Mouse (Mus musculus) CH12.LX (cell line): ENCODE data around the gene Stk32b. TPM values are rescaled to one million over a fixed set of nuclear protein-coding genes. Genes with fewer than 3 reads are reported as not detected.

Experiments used
- DNase-seq: peaks from one replicate; pipeline ENCODE4 v3.0.0-alpha.2; 2013; ENCODE audit errors: extremely low read depth
- H3K27ac ChIP-seq: 2 replicates; pipeline ENCODE4 v1.5.1; 2012; ENCODE audit warnings: low read depth, mild to moderate bottlenecking, control low read depth, moderate library complexity; ENCODE audit not compliant: insufficient read depth
- H3K27me3 ChIP-seq: replicated peaks from 2 replicates; pipeline ENCODE3; 2012; ENCODE audit warnings: inconsistent platforms
- H3K36me3 ChIP-seq, 2 experiments: replicated peaks in 1 of 2; 2 replicates each; pipeline versions ENCODE3 to v1.6.1; 2012; ENCODE audit warnings: inconsistent platforms in 1 of 2, low read length in 1 of 2, mild to moderate bottlenecking in 1 of 2, mixed read lengths in 1 of 2, moderate library complexity in 1 of 2; ENCODE audit not compliant: control insufficient read depth in 1 of 2, insufficient read depth in 1 of 2
- H3K4me1 ChIP-seq, 2 experiments: 2 replicates each; pipeline ENCODE4 v1.6.1; 2012; ENCODE audit warnings: inconsistent platforms in 1 of 2, moderate library complexity in 1 of 2; ENCODE audit not compliant: insufficient read depth in 2 of 2, control insufficient read depth in 1 of 2
- H3K4me2 ChIP-seq: 2 replicates; pipeline ENCODE4 v1.6.1; 2012; ENCODE audit warnings: low read depth, mild to moderate bottlenecking, control low read depth; ENCODE audit not compliant: poor library complexity, insufficient read depth, severe bottlenecking
- H3K4me3 ChIP-seq, 3 experiments: fragments of 150-350 bp in 1 of 3; sonication (generic) in 1 of 3; replicated peaks in 1 of 3; 2 replicates each; pipeline versions ENCODE3 to v1.5.1; 2011 to 2012; ENCODE audit warnings: low read depth in 2 of 3, low read length in 2 of 3, mild to moderate bottlenecking in 2 of 3, moderate library complexity in 2 of 3, control low read depth in 1 of 3, improper control_type of control experiment in 1 of 3, inconsistent platforms in 1 of 3, mixed read lengths in 1 of 3; ENCODE audit not compliant: poor library complexity in 1 of 3
- H3K79me2 ChIP-seq: replicated peaks from 2 replicates; pipeline ENCODE4 v1.6.1; 2012; ENCODE audit warnings: mild to moderate bottlenecking, moderate library complexity; ENCODE audit not compliant: control insufficient read depth, poor library complexity, insufficient read depth, severe bottlenecking; ENCODE audit errors: extremely low read depth
- H3K9ac ChIP-seq: 2 replicates; pipeline ENCODE4 v1.6.1; 2012; ENCODE audit warnings: low read depth, mild to moderate bottlenecking, control low read depth, moderate library complexity; ENCODE audit not compliant: insufficient read depth
- H3K9me3 ChIP-seq: replicated peaks from 2 replicates; pipeline ENCODE3; 2012; ENCODE audit warnings: low read length, inconsistent platforms, mixed read lengths
- CHD1 ChIP-seq: IDR thresholded peaks from 2 replicates; pipeline ENCODE4 v1.6.1; 2012; ENCODE audit warnings: low read depth, low read length, improper control_type of control experiment, inconsistent platforms
- CHD2 ChIP-seq: IDR thresholded peaks from 2 replicates; pipeline ENCODE4 v1.6.1; 2011; ENCODE audit warnings: low read length, improper control_type of control experiment
- CTCF ChIP-seq, 2 experiments: IDR thresholded peaks in 1 of 2; conservative IDR thresholded peaks in 1 of 2; 2 replicates each; pipeline ENCODE4 v1.5.1; 2011 to 2012; ENCODE audit warnings: low read depth in 2 of 2, low read length in 2 of 2, improper control_type of control experiment in 1 of 2, inconsistent platforms in 1 of 2, mild to moderate bottlenecking in 1 of 2, moderate library complexity in 1 of 2
- EP300 ChIP-seq: IDR thresholded peaks from 2 replicates; pipeline ENCODE4 v1.6.1; 2011; ENCODE audit warnings: low read length, improper control_type of control experiment
- ETS1 ChIP-seq: conservative IDR thresholded peaks from 2 replicates; pipeline ENCODE4 v1.6.1; 2012; ENCODE audit warnings: low read depth, mild to moderate bottlenecking, inconsistent platforms, low read length, improper control_type of control experiment, moderate library complexity
- GABPA ChIP-seq: IDR thresholded peaks from 2 replicates; pipeline ENCODE4 v1.6.1; 2012; ENCODE audit warnings: low read depth, low read length, improper control_type of control experiment, inconsistent platforms; ENCODE audit not compliant: insufficient replicate concordance
- HCFC1 ChIP-seq: IDR thresholded peaks from 2 replicates; pipeline ENCODE4 v1.6.1; 2012; ENCODE audit warnings: low read depth, mild to moderate bottlenecking, inconsistent platforms, low read length, improper control_type of control experiment
- JUN ChIP-seq: IDR thresholded peaks from 2 replicates; pipeline ENCODE4 v1.6.1; 2011; ENCODE audit warnings: low read depth, mild to moderate bottlenecking, low read length, improper control_type of control experiment, moderate library complexity; ENCODE audit not compliant: insufficient read depth
- KAT2A ChIP-seq: IDR thresholded peaks from 2 replicates; pipeline ENCODE4 v1.6.1; 2012; ENCODE audit warnings: low read length, improper control_type of control experiment, inconsistent platforms; ENCODE audit not compliant: insufficient replicate concordance
- MAFK ChIP-seq: IDR thresholded peaks from 2 replicates; pipeline ENCODE4 v1.6.1; 2011; ENCODE audit warnings: low read length, improper control_type of control experiment; ENCODE audit not compliant: insufficient replicate concordance
- MXI1 ChIP-seq: IDR thresholded peaks from 2 replicates; pipeline ENCODE4 v1.6.1; 2011; ENCODE audit warnings: mild to moderate bottlenecking, low read depth, low read length, improper control_type of control experiment
- MYC ChIP-seq: IDR thresholded peaks from 2 replicates; pipeline ENCODE4 v1.6.1; 2011; ENCODE audit warnings: low read depth, mild to moderate bottlenecking, improper control_type of control experiment, low read length
- NRF1 ChIP-seq: IDR thresholded peaks from 2 replicates; pipeline ENCODE4 v1.6.1; 2014; ENCODE audit warnings: low read depth, mild to moderate bottlenecking, inconsistent platforms, low read length, improper control_type of control experiment, moderate library complexity
- PAX5 ChIP-seq: IDR thresholded peaks from 2 replicates; pipeline ENCODE4 v1.6.1; 2012; ENCODE audit warnings: low read length, inconsistent platforms, mixed read lengths
- POLR2A ChIP-seq: IDR thresholded peaks from 2 replicates; pipeline ENCODE4 v1.6.1; 2011; ENCODE audit warnings: low read depth, mild to moderate bottlenecking, improper control_type of control experiment, low read length
- POLR2AphosphoS2 ChIP-seq: IDR thresholded peaks from 2 replicates; pipeline ENCODE4 v1.6.1; 2011; ENCODE audit warnings: low read depth, low read length, improper control_type of control experiment
- RCOR1 ChIP-seq: conservative IDR thresholded peaks from 2 replicates; pipeline ENCODE4 v1.6.1; 2012; ENCODE audit warnings: low read depth, mild to moderate bottlenecking, inconsistent platforms, low read length, improper control_type of control experiment
- SIN3A ChIP-seq: IDR thresholded peaks from 2 replicates; pipeline ENCODE4 v1.6.1; 2012; ENCODE audit warnings: low read length, improper control_type of control experiment, inconsistent platforms
- SMC3 ChIP-seq: IDR thresholded peaks from 2 replicates; pipeline ENCODE4 v1.6.1; 2011; ENCODE audit warnings: low read depth, low read length, improper control_type of control experiment
- TBP ChIP-seq: conservative IDR thresholded peaks from 2 replicates; pipeline ENCODE4 v1.6.1; 2011; ENCODE audit warnings: low read depth, low read length, improper control_type of control experiment
- TCF12 ChIP-seq: IDR thresholded peaks from 2 replicates; pipeline ENCODE4 v1.6.1; 2014; ENCODE audit warnings: low read depth, mild to moderate bottlenecking, inconsistent platforms, low read length, improper control_type of control experiment
- USF1 ChIP-seq: IDR thresholded peaks from 2 replicates; pipeline ENCODE4 v1.6.1; 2014; ENCODE audit warnings: low read depth, mild to moderate bottlenecking, inconsistent platforms, low read length, improper control_type of control experiment
- USF2 ChIP-seq: conservative IDR thresholded peaks from 2 replicates; pipeline ENCODE4 v1.6.1; 2011; ENCODE audit warnings: low read depth, low read length, improper control_type of control experiment
- ZKSCAN1 ChIP-seq: IDR thresholded peaks from 2 replicates; pipeline ENCODE4 v1.6.1; 2012; ENCODE audit warnings: low read depth, inconsistent platforms, low read length, improper control_type of control experiment, borderline replicate concordance
- ZNF384 ChIP-seq: IDR thresholded peaks from 2 replicates; pipeline ENCODE4 v1.6.1; 2012; ENCODE audit warnings: low read depth, low read length, improper control_type of control experiment, inconsistent platforms
- dilution Hi-C: fragments of 300-500 bp; cut with MboI; formaldehyde crosslinking; loops from 2 replicates; pipeline ENCODE4 v1.14.3; 2020; ENCODE audit warnings: low sequenced_read_pairs; ENCODE audit not compliant: extremely low pct_unique_long_range_greater_than_20kb, extremely low pct_ligation_motif_present
- in situ Hi-C: fragments of 300-500 bp; cut with MboI; formaldehyde crosslinking; loops from 3 replicates; pipeline ENCODE4 v1.14.3; 2019; ENCODE audit warnings: low sequenced_read_pairs, low pct_ligation_motif_present, low pct_unique_long_range_greater_than_20kb, mixed read lengths
- polyA plus RNA-seq: library from polyadenylated mRNA; unstranded; fragments of >175 nt; gene quantifications from 2 replicates; pipeline ENCODE4 v1.2.1, GENCODE M21; 2012; ENCODE audit warnings: low read depth; ENCODE audit not compliant: insufficient read length
- total RNA-seq, 2 experiments: library from RNA; depleted of rRNA; stranded (reverse); fragments of 300-350 nt in 1 of 2; fragments of >200 nt in 1 of 2; gene quantifications; 2 replicates each; pipeline ENCODE4 v1.2.3; 2012 to 2014

Gene Stk32b
- total and polyA plus RNA-seq, 3 experiments: not detected

DNA sequence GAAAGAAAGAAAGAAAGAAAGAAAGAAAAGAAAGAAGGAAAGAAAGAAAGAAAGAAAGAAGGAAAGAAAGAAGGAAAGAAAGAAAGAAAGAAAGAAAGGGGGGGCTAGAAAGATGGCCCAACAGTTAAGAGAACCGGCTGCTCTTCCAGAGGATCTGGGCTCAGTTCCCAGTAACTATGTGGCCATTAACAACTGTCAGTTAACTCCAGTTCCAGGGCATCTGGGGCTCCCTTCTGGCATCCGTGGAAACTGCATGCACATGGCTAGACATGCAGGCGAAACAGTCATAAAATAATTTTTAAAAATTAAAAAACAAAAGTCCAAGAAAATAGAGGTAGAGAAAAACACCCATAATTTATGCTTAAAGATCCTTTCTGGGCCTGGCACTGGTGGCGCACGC, 181.7 kb downstream of the Stk32b start:
- H3K4me3 ChIP-seq: no peak overlapping the region
- in situ Hi-C loops: no loop called here

DNA sequence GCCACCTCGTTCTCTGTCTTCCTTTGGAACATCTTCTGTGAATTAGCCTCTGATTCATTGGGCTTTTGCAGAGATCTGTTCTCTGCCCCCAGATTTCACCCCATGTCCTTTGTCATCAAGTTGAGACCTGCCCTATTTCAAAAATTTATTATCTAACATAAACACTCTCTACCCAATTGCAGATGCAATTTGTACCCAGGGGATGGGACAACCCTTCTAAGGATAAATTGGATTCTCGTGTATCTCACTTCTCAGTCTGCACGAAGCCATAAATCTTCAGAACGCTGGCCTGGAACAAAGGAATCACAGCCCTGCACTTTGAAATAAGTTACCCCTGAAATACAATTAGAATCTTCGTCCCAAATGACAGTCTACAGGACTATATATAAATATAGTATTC, 191.6 kb downstream of the Stk32b start:
- Histone ChIP-seq H3K27me3 (peaks cover 63% of the 10 kb centered on the region), H3K9ac (no peak overlapping the region), H3K27ac (no peak overlapping the region), H3K36me3 (no peaks in the 10 kb centered on the region), H3K9me3 (no peaks in the 10 kb centered on the region), H3K4me1 (peaks cover 0 to 5% of the 10 kb centered on the region in 2 experiments; a peak in 2 of 4 replicates), H3K79me2 (no peaks in the 10 kb centered on the region), H3K4me2 (no peak overlapping the region), H3K4me3 (no peak overlapping the region)
- in situ Hi-C loops (no loop called here), dilution Hi-C loops (no loop called here)
- no peak for DNase-seq
- TF ChIP-seq SMC3: no peak
- no peak for TF ChIP-seq ZKSCAN1
- no peak for TF ChIP-seq MYC
- TF ChIP-seq TCF12: no peak
- no peak for TF ChIP-seq EP300
- TF ChIP-seq GABPA: no peak
- TF ChIP-seq USF1: no peak

More for the DNA sequence above, 181.7 kb downstream of the Stk32b start:
- no peaks in the 10 kb centered on the region for H3K4me1 ChIP-seq
- TF ChIP-seq POLR2A: no peak
- TF ChIP-seq TBP: no peak
- no peak for TF ChIP-seq CHD1
- dilution Hi-C loops: no loop called here
- no peaks in the 10 kb centered on the region for H3K36me3 ChIP-seq
- H3K4me2 ChIP-seq: no peak overlapping the region
- H3K9me3 ChIP-seq: no peaks in the 10 kb centered on the region
- H3K27me3 ChIP-seq: peaks cover 40% of the 10 kb centered on the region
- H3K79me2 ChIP-seq: no peaks in the 10 kb centered on the region
- no peak overlapping the region for H3K27ac ChIP-seq
- DNase-seq: no peak
- no peak overlapping the region for H3K9ac ChIP-seq

DNA sequence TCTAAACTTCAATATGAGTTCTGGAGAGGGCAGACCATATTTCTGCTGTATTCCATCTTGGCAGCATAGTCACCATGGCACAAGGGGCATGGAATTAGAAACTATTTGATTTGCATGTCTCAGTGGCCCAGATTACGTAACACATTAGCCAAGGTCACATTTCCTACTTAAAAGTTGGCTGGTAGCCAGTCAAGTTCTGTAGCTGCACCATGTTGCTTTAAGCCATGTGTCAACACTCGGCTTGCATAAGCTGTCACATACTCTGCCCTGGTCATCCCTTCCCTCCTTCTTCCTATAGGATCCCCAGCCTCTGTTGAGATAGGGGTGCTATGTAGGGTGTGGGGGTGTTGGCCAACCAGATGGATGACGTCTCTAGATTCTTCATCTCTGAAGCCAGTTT, 196.5 kb downstream of the Stk32b start:
- Histone ChIP-seq H3K27ac (no peak overlapping the region), H3K4me3 (no peak overlapping the region), H3K9ac (no peak overlapping the region), H3K27me3 (peaks cover 61% of the 10 kb centered on the region), H3K4me1 (peaks cover 0 to 5% of the 10 kb centered on the region in 2 experiments; a peak in 2 of 4 replicates), H3K79me2 (no peaks in the 10 kb centered on the region), H3K4me2 (no peak overlapping the region), H3K36me3 (no peaks in the 10 kb centered on the region), H3K9me3 (no peaks in the 10 kb centered on the region)
- in situ Hi-C loops: no loop called here
- DNase-seq: no peak
- dilution Hi-C loops: no loop called here
- TF ChIP-seq HCFC1 (no peak), RCOR1 (no peak), KAT2A (no peak), ETS1 (no peak), SIN3A (no peak), PAX5 (no peak), TBP (no peak), CHD2 (no peak), ZNF384 (no peak), CTCF (conservative IDR thresholded peaks at IDR 0.05 in 1 of 2, IDR thresholded peaks at IDR 0.05 in 1 of 2; ENCODE audit: low read depth in 2 of 2, low read length in 2 of 2) (no peak), USF2 (no peak), JUN (no peak), POLR2AphosphoS2 (no peak), NRF1 (no peak), MXI1 (no peak), MAFK (no peak)
